Mouse (Mus musculus): ENCODE measurements around the gene Mphosph10. TPM values are rescaled to one million over a fixed set of nuclear protein-coding genes. Genes with fewer than 3 reads are reported as not detected.

The Mphosph10 gene
- 10 to 100 TPM; 21.1 to 25.2 TPM for total RNA-seq (2021)
- long read RNA-seq, transcript Mphosph10-201 (11 exons, 2,248 nt), result major isoform, 28 of 29 reads
- long read RNA-seq, partial matches to known transcripts, result 0 of 29 reads
- long read RNA-seq, other reads (novel, unspliced or antisense), result 1 of 29 reads

DNA sequence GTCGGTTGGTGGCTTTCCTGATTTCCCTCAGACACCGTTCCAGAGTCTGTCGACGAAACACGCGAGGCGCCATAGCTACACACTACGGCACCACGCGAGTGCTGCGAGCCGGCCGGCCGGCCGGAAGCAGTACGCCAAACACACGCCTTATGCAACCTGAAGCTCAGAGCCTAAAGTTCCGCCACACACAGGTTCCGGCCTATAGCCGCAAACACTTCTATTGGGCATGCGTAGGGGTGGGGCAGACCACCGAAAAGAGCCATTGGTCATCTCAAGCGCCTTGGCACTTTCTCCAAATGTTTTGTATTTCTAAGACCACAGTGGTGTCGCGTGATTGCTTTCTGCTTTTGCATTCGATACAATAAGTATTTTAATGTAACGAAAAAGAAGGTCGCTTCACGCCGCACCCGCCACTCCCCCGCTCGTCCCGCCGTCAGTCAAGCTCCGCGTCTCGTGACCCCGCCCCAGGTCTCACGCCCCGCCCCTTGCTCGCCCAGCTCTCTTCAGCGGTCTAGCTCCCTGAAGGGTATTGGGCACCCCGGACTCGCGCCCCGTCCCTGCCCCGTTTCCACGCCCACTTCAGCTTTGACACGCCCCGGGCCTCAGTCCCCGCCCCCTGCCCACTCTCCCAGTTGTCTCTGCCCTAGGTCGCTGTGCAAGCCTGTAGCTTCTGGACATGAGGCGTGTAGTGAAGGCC lies at the start of gene Mphosph10, which contains the start of gene Mcee:
Mphosph10 (minus strand) TSS at position 147 of the 697 bp plus-strand sequence.
Mcee (plus strand) TSS at position 486 of the 697 bp plus-strand sequence.
- DNase-seq (ENCODE audit: low spot score in 2 of 2), result peak; percentile 91 to 95

DNA sequence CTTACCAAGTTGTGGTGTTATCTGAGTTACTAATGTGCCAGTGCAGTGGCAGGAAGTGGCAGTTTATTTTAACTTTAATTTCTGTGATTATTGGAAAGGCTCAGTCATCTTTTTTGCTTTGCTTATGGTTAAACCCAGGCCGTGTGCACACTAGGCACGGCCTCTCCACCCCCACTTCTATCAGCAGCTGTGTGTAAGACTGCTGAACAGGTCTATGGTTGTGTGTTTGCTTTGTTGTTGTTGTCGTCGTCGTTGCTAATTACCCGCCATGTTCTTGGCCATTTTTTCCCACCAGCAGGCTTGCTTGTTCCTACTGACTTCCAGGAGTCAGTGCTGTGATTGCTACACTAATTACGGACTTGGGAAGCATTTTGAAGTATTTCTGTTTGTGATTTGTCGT lies 48.5 kb upstream of the Mphosph10 start:
- no peak for DNase-seq (ENCODE audit: low spot score in 2 of 2)

DNA sequence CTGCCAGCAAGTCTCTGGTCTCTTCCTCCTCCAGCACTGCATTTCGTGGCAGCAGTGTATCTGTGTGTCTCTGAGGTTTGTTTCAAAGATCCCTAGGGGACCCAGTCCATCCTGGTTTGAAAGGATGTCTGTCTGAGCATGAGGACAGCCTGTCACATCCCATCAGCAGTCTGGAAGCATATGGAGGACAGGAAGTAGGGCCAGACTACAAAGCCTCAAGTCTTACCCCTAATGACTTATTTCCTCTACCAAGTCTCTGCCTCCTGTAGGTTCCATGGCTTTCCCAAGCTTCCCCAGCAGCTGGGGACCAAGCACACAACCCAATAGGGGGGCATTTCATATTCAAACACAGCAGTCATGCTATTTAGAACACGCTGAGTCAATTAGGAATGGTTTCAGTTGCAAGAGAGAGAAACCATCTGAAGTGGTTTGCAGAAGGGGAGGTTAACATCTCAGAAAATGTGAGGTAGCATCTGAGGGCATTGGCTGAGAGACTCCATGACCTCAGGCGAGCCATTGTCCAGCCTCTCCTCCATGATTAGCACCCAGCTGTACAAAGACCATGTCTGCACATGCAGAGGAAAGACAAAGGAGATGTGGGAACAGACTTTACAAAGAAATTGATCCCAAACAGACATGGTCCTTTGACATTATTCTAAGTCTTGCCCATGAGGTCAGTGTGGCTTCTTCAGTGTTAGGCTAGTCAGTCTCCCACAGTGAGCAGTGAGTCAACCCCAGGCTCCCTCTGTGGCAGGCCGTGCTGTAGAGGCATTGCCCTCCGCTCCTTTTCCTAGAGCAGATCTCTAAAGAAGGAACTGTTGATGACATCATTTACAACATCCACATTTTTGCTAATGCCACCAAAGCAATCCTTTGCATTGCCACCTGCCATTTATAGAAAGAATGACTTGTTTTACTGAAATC lies 47.8 kb upstream of the Mphosph10 start:
- DNase-seq (ENCODE audit: low spot score in 2 of 2), result no peak

DNA sequence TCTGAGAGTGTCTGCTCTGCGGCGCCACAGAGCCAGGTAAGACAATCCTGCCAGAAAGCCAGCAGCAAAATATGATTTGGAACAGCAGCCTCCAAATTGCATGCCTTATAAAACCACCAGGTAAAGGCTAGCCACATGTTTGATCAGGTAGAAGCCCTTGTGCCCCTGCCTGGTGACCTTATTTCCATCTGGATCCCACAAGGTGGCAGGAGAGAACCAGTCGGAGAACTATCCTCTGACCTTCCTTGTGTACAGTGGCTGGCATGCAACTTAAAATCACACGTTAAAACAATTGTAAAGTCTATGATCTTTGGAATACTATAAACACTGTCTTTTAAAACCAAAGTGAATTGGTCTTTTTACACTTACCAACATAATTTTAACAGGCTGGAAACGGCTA lies 32.8 kb upstream of the Mphosph10 start:
- DNase-seq (ENCODE audit: low spot score in 2 of 2), result no peak

DNA sequence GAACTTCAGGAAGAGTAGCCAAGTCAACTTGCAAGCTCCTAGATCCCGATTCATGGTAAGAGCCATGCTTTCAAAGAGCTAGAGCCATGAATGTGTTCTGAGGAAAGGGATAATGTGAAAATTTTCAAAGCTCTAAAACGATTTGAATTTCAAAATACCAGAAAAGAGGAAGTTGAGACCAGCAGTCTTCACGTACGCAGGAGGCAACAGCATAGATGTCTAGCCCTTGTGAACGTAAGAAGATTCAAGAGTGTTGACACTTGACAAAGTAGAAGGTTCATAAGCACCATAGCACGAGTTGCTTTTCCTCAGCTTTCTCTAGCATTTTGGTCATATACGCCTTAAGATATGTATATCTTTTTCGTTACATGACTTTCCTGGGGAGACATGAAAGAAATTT lies 11.9 kb upstream of the Mphosph10 start:
- no peak for DNase-seq (ENCODE audit: low spot score in 2 of 2)

DNA sequence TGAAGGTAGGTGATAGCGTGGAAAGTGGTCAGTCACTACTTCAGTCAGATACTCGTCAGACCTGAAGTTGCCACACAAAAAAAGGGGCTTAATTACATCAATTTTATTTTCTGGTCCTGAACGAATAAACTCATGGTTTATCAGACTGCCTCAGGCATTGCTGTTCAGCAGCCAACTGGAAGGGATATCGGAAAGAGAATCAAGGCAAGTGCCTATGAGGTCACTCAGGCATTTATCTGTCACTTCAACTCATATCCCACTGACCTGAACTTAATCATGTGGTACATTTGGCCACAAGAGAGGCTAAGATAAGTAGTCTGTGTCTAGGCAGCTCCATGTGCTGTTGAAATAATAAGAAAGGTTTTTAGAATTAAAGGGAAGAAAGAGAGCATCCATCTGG lies 10.4 kb upstream of the Mphosph10 start:
- no peak for DNase-seq (ENCODE audit: low spot score in 2 of 2)

DNA sequence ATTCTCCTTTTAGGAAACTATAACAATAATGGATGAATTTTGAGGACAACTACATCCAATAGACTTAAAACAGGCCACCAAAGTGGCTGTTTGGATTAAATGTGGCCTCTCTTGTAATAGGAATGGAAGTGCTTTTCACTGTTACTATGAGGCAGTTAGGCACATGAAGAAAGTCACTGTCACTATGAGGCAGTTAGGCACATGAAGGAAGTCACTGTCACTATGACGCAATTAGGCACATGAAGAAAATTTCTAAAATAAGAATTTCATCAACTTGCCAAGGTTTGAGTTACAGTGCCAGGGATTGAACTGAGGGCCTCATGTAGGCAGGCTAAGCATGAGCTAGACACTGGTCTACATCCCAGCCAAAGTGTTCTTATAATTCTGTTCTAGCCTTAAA lies 8.7 kb upstream of the Mphosph10 start:
- no peak for DNase-seq (ENCODE audit: low spot score in 2 of 2)

DNA sequence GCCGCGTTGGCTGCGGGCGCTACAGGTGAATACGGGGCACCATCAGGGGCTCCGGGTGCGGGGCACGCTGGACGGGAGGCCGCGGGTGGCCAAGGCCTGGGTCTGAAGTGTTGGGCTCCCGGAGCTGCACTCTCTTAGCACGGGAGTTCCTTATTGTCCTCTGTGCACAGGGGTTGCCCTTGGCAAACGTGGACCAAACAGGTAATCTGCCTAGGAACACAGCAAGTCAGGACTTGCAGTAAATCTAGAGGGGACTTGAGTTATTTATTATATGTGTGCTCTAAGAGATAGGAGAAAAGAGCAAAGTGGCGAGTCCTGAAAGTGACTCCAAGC lies 717 bp upstream of the Mphosph10 start:
- no peak for DNase-seq (ENCODE audit: low spot score in 2 of 2)

DNA sequence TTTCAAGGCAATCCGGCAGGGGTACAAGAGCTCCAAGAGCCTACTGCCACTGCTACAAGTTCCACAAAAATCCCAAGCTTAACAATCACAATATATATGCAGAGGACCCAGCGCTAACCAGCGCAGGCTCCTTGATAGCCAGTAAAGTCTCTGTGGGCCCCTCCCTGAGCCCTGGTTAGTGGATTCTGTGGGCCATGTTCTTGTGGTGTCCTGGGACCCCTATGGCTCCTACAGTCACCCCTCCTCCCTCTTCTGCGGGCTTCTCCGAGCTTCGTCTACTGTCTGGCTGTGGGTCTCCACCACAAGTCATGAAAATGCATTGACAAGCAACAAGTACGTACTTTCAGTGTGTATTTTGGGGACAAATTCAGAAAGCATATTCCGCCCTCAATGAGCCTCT lies 589 bp downstream of the Mphosph10 start:
- no peak for DNase-seq (ENCODE audit: low spot score in 2 of 2)

DNA sequence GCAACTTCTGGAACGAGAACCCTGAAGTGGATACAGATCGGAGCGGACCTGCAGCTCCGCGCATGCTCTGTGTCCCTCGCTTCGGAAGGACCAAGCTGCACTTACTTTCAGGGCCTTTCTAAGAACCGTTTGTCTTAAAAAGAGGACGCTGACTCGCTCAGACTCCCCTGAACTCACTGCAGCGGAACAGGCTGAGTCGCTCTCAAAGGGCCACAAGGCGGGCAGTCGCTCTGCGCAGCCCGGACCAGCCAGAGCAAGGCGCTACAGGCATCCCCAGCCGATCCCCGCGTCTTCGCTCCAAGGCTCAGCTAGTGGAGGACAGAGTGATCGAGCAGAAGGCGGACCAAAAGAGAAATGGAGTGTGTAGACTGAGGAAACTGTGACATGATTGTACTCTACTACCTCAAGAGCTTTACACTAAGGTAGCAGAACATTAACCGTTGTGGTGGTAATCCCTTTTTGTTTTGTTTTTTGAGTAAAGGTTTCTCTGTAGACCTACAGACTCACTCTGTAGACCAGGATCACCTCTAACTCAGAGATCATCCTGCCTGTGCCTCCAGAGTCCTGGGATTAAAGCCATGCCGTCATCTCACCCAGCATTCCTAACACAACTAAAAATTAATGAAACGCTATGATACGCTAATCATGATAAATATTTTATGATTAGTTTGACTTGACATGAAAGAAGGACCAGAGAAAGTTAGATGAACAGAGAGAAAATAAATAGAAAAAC lies 18.1 kb downstream of the Mphosph10 start, which contains the start of gene Fan1:
Fan1 (minus strand) TSS at position 266 of the 733 bp plus-strand sequence.
- DNase-seq (ENCODE audit: low spot score in 2 of 2), result peak; percentile 85 to 92

DNA sequence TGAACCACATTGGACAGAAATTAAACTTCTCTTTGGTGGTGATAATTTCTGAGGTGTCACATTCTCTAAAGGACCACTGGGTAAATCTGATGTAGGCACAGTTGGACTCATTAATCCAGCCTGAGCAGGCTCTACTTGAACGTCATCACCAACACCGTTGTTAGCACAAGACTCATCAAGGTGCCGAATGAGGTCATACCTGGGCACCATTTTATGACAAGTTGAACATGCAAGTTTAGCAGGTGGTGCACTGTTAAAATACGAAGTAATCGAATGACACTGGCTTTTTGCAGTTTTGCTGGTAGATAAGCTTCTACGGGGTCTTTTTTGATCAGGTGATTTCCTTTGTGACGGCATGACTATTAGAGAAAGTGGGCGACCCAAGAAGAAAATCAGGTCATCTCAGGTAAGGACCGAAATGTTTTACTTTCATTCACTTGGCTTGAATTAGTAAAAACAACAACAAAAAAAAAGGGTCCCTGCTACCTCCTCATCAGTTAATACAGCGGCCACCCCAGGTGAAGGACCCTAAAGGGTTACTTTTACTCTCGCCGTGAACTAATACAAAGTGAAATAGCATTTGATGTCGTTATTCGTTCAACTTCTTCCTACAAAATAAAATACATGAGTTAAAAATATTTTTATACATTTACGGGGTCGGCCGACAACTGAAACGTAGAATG lies 18.8 kb downstream of the Mphosph10 start:
- DNase-seq (ENCODE audit: low spot score in 2 of 2), result no peak

DNA sequence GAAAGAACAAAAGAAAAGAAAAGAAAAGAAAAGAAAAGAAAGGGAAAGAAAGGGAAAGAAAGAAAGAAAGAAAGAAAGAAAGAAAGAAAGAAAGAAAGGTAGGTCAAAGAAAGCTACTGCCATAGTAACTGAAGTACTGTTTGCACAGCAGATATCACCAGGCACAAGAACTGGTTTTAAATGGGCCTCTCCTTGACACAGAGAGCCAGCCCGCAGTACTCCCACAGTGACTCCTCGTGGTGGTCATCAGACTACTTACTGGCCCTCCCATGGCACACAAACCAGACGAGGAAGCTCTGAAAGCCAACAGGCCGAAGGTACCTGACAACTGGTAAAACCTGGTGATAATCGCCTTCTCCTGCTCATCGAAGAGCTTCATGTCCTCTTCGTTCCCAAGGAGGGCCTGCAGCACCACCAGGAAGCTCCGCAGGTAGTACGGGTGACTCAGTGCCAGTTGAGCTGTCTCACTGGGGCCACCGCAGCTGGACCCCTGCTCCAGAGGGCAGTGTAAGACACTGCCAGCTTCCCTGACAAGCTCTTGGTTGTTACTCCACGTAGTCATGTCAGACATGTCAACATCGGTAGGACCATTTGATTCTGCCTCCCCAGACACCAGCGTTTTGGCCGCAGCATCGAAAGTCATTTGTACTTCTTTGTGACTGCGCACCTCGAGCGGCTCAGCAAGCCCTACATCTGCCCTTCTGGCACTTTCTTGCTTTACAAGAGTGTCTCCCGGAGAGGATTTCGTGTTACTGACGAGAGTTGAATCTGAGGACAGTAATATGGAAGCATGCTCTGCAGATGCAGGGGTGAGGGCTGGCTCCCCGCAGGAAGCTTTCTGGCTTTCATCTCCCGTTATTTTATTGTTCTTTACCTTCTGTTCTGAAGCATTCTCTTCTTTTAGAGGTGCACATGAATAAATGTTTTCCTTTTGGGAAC lies 19.9 kb downstream of the Mphosph10 start:
- DNase-seq (ENCODE audit: low spot score in 2 of 2), result no peak

DNA sequence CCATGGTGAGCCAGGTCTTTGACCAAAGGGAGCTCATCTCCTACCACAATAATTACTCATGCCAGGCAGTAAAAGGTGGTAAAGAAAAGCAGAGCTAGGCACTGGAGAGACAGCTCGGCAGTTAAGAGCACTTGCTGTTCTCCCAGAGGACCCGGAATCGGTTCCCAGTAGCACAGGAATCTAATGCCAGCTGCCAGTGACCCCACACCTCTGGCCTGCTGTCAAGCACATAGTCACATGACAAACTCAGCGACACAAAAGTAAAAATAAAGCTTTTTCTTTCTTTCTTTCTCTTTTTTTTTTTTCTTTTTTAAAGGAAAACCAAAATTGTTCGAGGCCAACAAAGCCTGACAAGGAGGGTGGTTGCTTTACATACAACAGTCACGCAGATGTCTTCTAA lies 22.2 kb downstream of the Mphosph10 start:
- no peak for DNase-seq (ENCODE audit: low spot score in 2 of 2)

DNA sequence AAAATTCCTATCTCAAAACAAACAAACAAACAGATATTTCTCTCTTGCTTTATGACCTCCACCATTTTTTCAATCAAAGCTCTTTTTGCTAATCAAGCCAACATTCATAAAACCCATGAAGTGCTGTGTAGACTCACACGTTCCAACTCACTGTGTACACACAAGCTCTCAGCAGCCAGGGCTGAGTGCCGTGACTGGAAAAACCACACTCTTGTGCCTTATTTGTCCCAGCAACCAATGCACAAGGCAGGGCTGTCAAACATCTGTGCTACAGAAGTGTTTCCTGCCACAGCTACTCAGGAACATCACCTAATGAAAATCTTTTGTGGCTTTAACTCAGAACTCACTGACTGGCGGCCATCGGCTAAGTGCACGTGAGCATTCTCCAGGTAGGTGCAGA lies 26.2 kb downstream of the Mphosph10 start:
- DNase-seq (ENCODE audit: low spot score in 2 of 2), result no peak

DNA sequence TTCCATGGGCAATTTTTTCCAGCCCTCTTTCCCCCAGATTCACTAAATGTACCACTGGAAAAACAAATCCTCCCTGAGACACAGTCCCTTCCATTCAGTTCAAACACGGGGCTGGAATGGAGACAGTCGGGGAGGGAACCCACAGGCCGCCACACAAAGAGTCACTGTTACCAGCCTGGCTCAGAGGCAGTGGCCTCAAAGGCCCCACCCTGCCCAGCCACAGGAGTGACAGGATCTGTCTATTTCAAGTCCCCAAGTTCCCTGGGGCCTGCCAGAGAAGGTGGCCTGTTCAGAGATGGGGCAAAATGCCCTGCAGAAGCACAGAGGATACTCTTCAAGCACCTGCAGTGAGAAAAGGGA lies 31.5 kb downstream of the Mphosph10 start:
- peak in 1 of 2 experiments; percentile 70 for DNase-seq (ENCODE audit: low spot score in 2 of 2)

DNA sequence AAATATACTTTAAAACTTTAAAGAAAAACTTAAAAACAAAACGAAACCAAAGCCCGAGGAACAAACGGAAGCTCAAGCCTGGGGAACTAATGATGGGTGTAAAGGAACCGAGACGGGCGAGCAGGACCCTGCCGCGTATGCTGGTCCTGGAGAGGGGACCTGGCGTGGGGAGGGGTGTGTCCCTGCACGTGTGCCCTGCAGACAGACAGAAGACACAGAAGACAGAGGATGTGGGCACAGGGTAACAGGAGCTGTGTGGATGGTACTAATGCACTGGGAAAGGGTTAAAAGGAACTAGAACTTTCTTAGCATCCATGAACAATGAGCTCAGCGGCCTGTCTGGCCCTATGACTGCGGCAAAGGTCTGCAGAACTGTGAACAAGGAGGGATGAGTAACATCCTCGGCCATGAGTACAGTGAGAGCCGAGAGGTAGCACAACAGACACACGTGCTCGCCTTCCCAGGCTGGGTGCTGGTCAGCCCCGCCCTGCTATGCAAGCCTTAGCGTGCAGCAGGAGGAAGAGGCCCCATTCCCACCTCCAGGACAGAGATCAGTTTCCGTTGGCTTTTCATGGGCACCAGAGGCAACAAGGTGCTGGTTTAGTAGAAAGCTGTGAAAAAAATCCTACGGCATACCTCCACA lies 32.0 kb downstream of the Mphosph10 start:
- DNase-seq (ENCODE audit: low spot score in 2 of 2), result no peak

DNA sequence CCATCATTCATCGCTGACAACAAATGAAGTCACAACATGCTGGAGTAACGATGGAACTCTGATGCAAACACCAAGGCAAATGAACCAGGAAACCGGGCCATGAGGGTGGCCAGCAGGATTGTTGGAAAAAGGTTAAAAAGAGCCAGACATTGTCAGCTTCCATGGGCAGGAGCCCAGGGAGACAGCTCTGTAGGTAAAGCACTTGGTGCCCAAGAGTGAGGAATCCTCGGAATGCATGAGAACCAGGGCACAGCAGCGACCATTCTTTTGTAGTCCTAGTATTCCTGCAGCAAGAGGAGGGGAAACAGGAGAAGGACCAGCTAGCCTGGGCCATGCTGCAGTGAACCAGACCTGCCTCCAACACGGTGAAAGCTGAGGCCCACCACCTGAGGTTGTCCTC lies 33.4 kb downstream of the Mphosph10 start:
- DNase-seq (ENCODE audit: low spot score in 2 of 2), result no peak

DNA sequence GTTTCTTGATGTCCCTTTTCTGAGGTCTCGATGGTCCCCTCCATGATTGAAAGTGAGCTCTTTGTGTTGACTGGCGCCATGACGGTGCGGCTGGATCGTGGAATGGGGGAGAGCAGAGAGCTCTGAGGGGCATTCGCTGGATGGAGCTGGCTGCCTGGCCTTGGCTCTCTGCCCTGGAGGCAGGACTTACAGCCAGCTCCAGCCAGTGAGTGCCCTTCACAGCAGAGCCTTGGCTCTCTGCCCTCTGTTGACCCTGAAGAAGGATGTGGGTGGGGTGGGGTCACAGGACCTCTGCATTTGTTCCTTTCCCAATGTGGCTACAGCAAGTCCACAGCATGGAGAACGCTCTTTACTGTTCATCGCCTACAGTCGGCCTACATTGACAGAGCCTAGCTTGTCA lies 34.7 kb downstream of the Mphosph10 start:
- DNase-seq (ENCODE audit: low spot score in 2 of 2), result peak; percentile 27 to 80

DNA sequence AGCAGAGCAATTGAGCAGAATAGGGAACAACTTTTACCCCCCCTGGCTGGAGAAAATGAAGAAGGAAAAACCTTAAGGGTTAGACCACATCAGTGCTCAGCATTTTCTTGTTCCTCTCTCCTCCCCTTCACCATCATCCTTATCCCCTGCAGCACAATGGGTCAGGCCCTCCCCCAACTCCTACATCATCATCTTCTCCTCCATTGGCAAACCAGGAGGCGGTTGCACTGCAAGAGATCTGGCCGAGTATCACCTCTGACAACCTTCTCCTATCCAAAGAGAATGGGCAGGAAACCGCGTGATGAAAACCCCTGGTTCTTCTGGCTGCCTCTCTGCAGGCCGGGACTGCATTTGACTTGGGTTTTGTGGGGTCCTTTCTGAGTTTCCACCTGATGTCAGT lies 35.4 kb downstream of the Mphosph10 start:
- DNase-seq (ENCODE audit: low spot score in 2 of 2), result no peak

All from layer of hippocampus, adult 18-20 months (tissue).